Mouse (Mus musculus): ENCODE results near the gene BC025920. TPM values are rescaled to one million over a fixed set of nuclear protein-coding genes. Genes with fewer than 3 reads are reported as not detected.
A peak's percentile ranks its signal among the peaks of the same experiment; 100 is the strongest.

The BC025920 gene
- polyA plus RNA-seq, 1 experiment: 1.8 TPM

DNA sequence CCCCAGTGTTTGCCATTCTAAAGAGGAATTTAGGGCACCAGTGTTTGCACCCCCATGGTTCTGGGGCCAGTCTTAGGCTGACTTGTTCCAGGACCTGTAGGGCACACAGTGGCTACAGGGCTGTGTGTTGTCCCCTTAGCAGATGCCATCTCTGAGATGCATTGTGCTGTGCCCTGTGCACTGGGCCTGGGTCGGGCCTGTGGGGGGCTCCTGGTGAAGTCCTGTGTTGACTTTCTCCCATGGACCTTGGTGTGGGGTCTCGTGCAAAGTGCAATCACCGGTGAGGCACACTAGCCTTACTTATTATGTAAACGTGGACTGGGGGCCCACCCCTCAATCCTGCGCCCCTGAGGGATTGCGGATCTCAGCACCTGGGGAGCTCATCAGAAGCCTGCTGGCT lies 43.7 kb upstream of the BC025920 start:
- peaks cover 30% of the 10 kb centered on the region for H3K36me3 ChIP-seq (ENCODE audit: control insufficient read depth, insufficient read depth, low read length)
- no peak overlapping the region for H3K4me3 ChIP-seq (ENCODE audit: extremely low read depth, insufficient read depth, insufficient read length)
- WGBS: 92% methylated on average over 6 of the region's 6 CpGs
- TF ChIP-seq CTCF (IDR thresholded peaks at IDR 0.05; ENCODE audit: extremely low read depth, insufficient read depth, insufficient read length, insufficient replicate concordance) (no peak), POLR2A (IDR thresholded peaks at IDR 0.05; ENCODE audit: low read depth, low read length) (no peak)
- no peak overlapping the region for H3K27ac ChIP-seq (ENCODE audit: insufficient read depth, low read length)
- peaks cover 16% of the 10 kb centered on the region; the same call in 1 of the 2 replicates for H3K4me1 ChIP-seq (ENCODE audit: control insufficient read depth, insufficient read depth, insufficient read length)
- H3K27me3 ChIP-seq (ENCODE audit: control insufficient read depth, insufficient read depth, low read length): no peaks in the 10 kb centered on the region
- DNase-seq (ENCODE audit: low read depth in 1 of 2, low spot score in 2 of 2): no peak

- peaks cover 30% of the 10 kb centered on the region for H3K36me3 ChIP-seq (ENCODE audit: control insufficient read depth, insufficient read depth, low read length)
These were observed 42.6 kb upstream of the BC025920 start for GRCm38 (mm10) chr10:81563481-81563880.

GRCm38 (mm10) chr10:81564216-81564615 lies 41.9 kb upstream of the BC025920 start:
- no peak for DNase-seq (ENCODE audit: low read depth in 1 of 2, low spot score in 2 of 2)
- Histone ChIP-seq H3K27me3 (ENCODE audit: control insufficient read depth, insufficient read depth, low read length) (no peaks in the 10 kb centered on the region), H3K4me1 (ENCODE audit: control insufficient read depth, insufficient read depth, insufficient read length) (peaks cover 16% of the 10 kb centered on the region; the same call in 1 of the 2 replicates), H3K27ac (ENCODE audit: insufficient read depth, low read length) (no peak overlapping the region; the same call in 1 of the 2 replicates), H3K4me3 (ENCODE audit: extremely low read depth, insufficient read depth, insufficient read length) (no peak overlapping the region), H3K36me3 (ENCODE audit: control insufficient read depth, insufficient read depth, low read length) (peaks cover 30% of the 10 kb centered on the region)
- 39% methylated on average over 10 of the region's 10 CpGs for WGBS
- TF ChIP-seq CTCF (IDR thresholded peaks at IDR 0.05; ENCODE audit: extremely low read depth, insufficient read depth, insufficient read length, insufficient replicate concordance) (no peak), POLR2A (IDR thresholded peaks at IDR 0.05; ENCODE audit: low read depth, low read length) (no peak)

More at GRCm38 (mm10) chr10:81563481-81563880, 42.6 kb upstream of the BC025920 start:
- DNase-seq (ENCODE audit: low read depth in 1 of 2, low spot score in 2 of 2): no peak
- no peak overlapping the region for H3K27ac ChIP-seq (ENCODE audit: insufficient read depth, low read length)
- H3K27me3 ChIP-seq (ENCODE audit: control insufficient read depth, insufficient read depth, low read length): no peaks in the 10 kb centered on the region
- no peak for TF ChIP-seq CTCF (IDR thresholded peaks at IDR 0.05; ENCODE audit: extremely low read depth, insufficient read depth, insufficient read length, insufficient replicate concordance)
- no peak for TF ChIP-seq POLR2A (IDR thresholded peaks at IDR 0.05; ENCODE audit: low read depth, low read length)
- no peak overlapping the region for H3K4me3 ChIP-seq (ENCODE audit: extremely low read depth, insufficient read depth, insufficient read length)
- WGBS: 62% methylated on average over 6 of the region's 6 CpGs
- peaks cover 16% of the 10 kb centered on the region; the same call in 1 of the 2 replicates for H3K4me1 ChIP-seq (ENCODE audit: control insufficient read depth, insufficient read depth, insufficient read length)

DNA sequence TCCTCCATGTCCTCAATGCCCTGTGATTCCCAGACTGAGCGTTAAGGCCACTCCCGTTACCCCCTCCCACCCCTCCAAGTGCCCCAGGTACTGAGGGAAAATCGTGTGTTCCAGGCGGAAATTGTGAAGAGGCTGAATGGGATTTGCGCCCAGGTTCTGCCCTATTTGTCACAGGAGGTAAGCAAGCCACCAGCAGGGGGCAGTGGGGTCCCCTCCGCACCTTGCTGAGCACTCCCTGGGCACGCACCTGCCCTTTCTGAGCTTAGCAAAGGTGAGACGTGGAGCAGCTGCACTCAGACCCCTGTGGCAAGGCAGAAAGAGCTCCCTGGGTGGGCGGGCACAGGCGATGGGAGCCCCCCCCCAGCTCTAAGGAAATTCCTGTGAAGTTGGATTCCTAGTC lies 41.3 kb upstream of the BC025920 start:
- Histone ChIP-seq H3K36me3 (ENCODE audit: control insufficient read depth, insufficient read depth, low read length) (peaks cover 30% of the 10 kb centered on the region), H3K27me3 (ENCODE audit: control insufficient read depth, insufficient read depth, low read length) (no peaks in the 10 kb centered on the region), H3K4me3 (ENCODE audit: extremely low read depth, insufficient read depth, insufficient read length) (no peak overlapping the region), H3K4me1 (ENCODE audit: control insufficient read depth, insufficient read depth, insufficient read length) (peaks cover 16% of the 10 kb centered on the region; the same call in 1 of the 2 replicates), H3K27ac (ENCODE audit: insufficient read depth, low read length) (no peak overlapping the region)
- TF ChIP-seq POLR2A (IDR thresholded peaks at IDR 0.05; ENCODE audit: low read depth, low read length): no peak
- peak; percentile 71; the same call in 1 of the 2 replicates for TF ChIP-seq CTCF (IDR thresholded peaks at IDR 0.05; ENCODE audit: extremely low read depth, insufficient read depth, insufficient read length, insufficient replicate concordance)
- 69% methylated on average over 10 of the region's 10 CpGs for WGBS
- DNase-seq (ENCODE audit: low read depth in 1 of 2, low spot score in 2 of 2): peak in 1 of 2 experiments; percentile 56

DNA sequence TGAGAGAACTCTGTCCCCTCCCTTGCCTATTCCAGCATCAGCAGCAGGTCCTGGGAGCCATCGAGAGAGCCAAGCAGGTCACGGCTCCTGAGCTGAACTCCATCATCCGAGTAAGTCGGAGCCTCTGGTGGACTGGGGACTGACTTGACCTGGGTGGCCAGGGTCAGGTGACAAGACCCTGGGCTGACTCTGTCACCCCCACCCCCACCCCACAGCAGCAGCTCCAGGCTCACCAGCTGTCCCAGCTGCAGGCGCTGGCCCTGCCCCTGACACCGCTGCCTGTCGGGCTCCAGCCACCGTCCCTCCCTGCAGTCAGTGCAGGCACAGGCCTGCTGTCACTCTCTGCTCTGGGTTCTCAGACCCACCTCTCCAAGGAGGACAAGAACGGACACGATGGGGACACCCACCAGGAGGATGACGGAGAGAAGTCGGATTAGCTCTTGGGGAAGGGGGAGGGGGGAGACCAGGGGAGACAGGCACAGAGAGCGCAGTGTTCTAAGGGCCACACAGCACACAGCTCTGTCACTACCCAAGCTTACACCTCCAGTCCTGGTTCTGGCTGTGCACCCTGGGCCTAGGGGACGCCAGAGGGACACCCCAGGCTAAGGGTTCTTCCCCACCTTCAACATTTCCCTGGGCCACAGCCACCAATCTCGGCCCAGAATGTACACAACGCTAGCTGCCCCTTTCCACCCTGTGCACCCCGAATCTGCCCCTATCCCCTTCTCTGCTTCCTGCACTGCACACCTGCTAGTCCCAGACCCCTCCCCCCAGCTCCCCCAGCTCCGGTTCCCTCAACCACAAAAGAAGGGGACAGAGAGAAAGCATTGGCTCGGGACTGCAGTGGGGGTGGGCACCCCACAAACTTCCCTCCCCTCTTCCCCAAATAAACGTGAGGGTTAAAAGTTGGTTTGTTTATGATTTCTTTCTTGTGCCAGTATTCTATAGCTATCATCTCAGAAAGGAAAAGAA lies 40.5 kb upstream of the BC025920 start:
- H3K27me3 ChIP-seq (ENCODE audit: control insufficient read depth, insufficient read depth, low read length): no peaks in the 10 kb centered on the region
- no peak for DNase-seq (ENCODE audit: low read depth in 1 of 2, low spot score in 2 of 2)
- no peak overlapping the region for H3K4me3 ChIP-seq (ENCODE audit: extremely low read depth, insufficient read depth, insufficient read length)
- H3K36me3 ChIP-seq (ENCODE audit: control insufficient read depth, insufficient read depth, low read length): peaks cover 30% of the 10 kb centered on the region
- WGBS: 64% methylated on average over 20 of the region's 20 CpGs
- H3K27ac ChIP-seq (ENCODE audit: insufficient read depth, low read length): no peak overlapping the region
- peaks cover 16% of the 10 kb centered on the region; the same call in 1 of the 2 replicates for H3K4me1 ChIP-seq (ENCODE audit: control insufficient read depth, insufficient read depth, insufficient read length)
- TF ChIP-seq POLR2A (IDR thresholded peaks at IDR 0.05; ENCODE audit: low read depth, low read length) (no peak), CTCF (IDR thresholded peaks at IDR 0.05; ENCODE audit: extremely low read depth, insufficient read depth, insufficient read length, insufficient replicate concordance) (no peak)

GRCm38 (mm10) chr10:81568381-81569191 lies 37.5 kb upstream of the BC025920 start:
- no peaks in the 10 kb centered on the region for H3K27me3 ChIP-seq (ENCODE audit: control insufficient read depth, insufficient read depth, low read length)
- no peak overlapping the region for H3K27ac ChIP-seq (ENCODE audit: insufficient read depth, low read length)

More at GRCm38 (mm10) chr10:81568381-81569191, 37.5 kb upstream of the BC025920 start:
- TF ChIP-seq POLR2A (IDR thresholded peaks at IDR 0.05; ENCODE audit: low read depth, low read length) (no peak), CTCF (IDR thresholded peaks at IDR 0.05; ENCODE audit: extremely low read depth, insufficient read depth, insufficient read length, insufficient replicate concordance) (no peak)
- no peak for DNase-seq (ENCODE audit: low read depth in 1 of 2, low spot score in 2 of 2)
- 37% methylated on average over 16 of the region's 16 CpGs for WGBS
- peaks cover 3% of the 10 kb centered on the region; the same call in 1 of the 2 replicates for H3K4me1 ChIP-seq (ENCODE audit: control insufficient read depth, insufficient read depth, insufficient read length)
- peaks cover 19% of the 10 kb centered on the region for H3K36me3 ChIP-seq (ENCODE audit: control insufficient read depth, insufficient read depth, low read length)
- H3K4me3 ChIP-seq (ENCODE audit: extremely low read depth, insufficient read depth, insufficient read length): no peak overlapping the region

Measured in spleen, adult 2 months (tissue).